Mouse (Mus musculus): ENCODE results near the gene Dpp9. TPM values are rescaled to one million over a fixed set of nuclear protein-coding genes. Genes with fewer than 3 reads are reported as not detected.

Dpp9 gene
- polyA plus RNA-seq, 1 experiment from 2014 or later: 36.2 TPM

DNA sequence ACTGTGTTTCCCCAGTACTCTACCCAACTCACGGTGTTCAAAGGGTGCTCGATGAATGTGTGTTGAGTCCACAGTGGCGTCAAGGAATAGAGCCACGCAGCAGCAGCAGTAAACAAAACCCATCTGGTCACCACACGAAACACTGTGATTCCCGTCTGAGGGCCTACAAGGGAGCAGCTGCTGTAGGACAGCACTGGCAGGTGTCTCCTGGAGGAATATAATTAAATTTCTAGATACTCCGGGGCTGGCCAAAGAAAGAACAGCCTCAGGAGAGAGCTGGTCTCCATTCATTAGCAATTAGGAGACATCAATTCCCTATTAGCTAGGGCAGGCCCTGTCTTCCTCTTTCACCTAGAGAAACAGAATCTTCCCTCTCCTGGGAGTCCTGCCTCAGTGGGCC is 26.9 kb upstream of the Dpp9 start:
- 57% methylated on average over 7 of the region's 7 CpGs for WGBS
- Histone ChIP-seq H3K27me3 (replicated peaks; ENCODE audit: control insufficient read depth, insufficient read depth, low read length) (peaks cover 5% of the 10 kb centered on the region; the same call in 1 of the 2 replicates), H3K9ac (ENCODE audit: low read length) (no peak overlapping the region), H3K4me3 (ENCODE audit: low read depth, low read length) (no peak overlapping the region), H3K36me3 (ENCODE audit: control insufficient read depth, insufficient read depth, low read length) (no peaks in the 10 kb centered on the region), H3K9me3 (ENCODE audit: control insufficient read depth, low read length) (no peaks in the 10 kb centered on the region), H3K27ac (ENCODE audit: low read depth) (no peak overlapping the region), H3K4me1 (replicated peaks; ENCODE audit: control insufficient read depth, insufficient read depth, low read length) (no peaks in the 10 kb centered on the region), H3K4me2 (ENCODE audit: low read length) (no peak overlapping the region)
- ATAC-seq (replicated peaks; ENCODE audit: low FRiP score, low TSS enrichment, low read depth) (no peak), DNase-seq (ENCODE audit: low spot score) (no peak)

DNA sequence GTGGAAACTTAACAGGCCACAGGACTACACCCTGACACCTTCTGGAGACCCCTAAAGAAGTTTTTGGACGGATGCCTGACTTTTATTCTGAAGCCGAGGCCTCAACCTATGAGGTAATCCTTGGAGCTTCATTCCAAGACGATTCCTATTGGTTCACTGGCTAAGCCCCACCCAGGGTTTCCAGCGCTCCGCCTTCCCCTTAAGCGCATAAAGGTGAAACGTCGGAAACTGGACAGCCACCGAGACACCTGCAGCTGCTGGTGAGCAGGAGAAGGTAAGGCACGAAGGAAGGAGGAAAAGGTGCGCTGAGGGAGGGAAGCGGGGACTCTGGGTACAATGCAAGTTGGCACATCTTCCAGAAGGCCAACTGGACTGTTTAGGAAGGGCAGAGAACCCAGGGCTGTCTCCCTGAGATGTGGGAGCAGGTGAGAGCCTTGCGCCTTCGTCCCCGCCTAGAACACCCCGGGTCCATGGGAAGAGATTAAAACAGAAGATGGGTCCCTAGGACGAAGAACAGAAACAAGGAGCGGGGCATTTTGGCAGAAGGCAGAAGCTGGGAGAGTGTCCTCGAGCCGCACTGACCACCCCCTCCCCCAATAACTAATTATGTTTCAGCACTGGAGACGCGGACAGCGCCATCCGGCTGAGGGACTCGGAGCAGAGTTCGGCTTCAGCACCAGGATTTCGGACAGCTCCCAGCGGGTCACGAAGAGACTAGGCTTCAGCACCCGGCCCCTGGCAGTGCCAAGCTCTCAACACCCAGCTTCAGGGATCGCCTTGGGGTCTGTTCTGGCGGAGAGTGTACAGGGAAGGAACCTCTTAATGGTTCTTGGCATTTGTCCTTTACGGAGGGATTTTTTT is 23.1 kb upstream of the Dpp9 start:
- WGBS: under 1% methylated on average over 33 of the region's 33 CpGs
- H3K36me3 ChIP-seq (ENCODE audit: control insufficient read depth, insufficient read depth, low read length): no peaks in the 10 kb centered on the region
- peak; percentile 65; the same call in 1 of the 2 replicates for ATAC-seq (replicated peaks; ENCODE audit: low FRiP score, low TSS enrichment, low read depth)

DNA sequence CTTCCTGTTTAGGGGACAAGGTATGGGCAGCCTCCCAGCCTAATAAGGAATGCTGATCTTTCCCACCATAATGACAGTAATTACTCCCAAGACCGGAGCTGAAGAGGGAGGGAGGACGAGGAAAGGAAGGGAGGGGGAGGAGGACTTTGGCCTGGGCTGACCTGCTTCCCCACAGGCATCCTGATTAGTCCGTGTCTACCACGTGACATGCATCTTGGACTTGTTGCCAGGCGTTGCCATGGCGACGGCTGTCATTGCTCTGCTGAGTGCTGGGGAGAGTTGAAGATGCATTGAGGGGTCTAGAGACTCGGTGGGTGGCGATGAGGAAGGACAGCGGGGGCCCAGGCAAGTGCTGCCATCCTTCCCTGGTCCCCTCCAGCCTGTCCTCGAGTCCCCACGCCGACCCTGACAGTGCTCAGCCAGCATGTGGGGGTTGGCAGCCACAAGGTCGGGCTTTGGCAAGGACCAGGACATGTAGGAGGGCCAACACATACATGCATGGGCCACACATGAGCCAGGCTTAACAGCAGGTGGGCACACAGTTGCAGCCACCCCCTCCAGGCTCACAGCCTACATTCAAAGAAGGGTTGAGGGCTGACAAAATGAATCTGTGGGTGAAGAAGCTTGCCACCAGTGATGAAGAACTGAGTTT is 15.2 kb upstream of the Dpp9 start:
- Histone ChIP-seq H3K4me3 (ENCODE audit: low read depth, low read length) (no peak overlapping the region), H3K36me3 (ENCODE audit: control insufficient read depth, insufficient read depth, low read length) (no peaks in the 10 kb centered on the region), H3K9ac (ENCODE audit: low read length) (no peak overlapping the region), H3K4me1 (replicated peaks; ENCODE audit: control insufficient read depth, insufficient read depth, low read length) (no peaks in the 10 kb centered on the region), H3K27ac (ENCODE audit: low read depth) (no peak overlapping the region), H3K9me3 (ENCODE audit: control insufficient read depth, low read length) (no peaks in the 10 kb centered on the region), H3K27me3 (replicated peaks; ENCODE audit: control insufficient read depth, insufficient read depth, low read length) (no peaks in the 10 kb centered on the region), H3K4me2 (ENCODE audit: low read length) (no peak overlapping the region)
- ATAC-seq (replicated peaks; ENCODE audit: low FRiP score, low TSS enrichment, low read depth) (peak; percentile 85), DNase-seq (ENCODE audit: low spot score) (peak; percentile 71)
- WGBS: 3% methylated on average over 14 of the region's 14 CpGs

More for the DNA sequence above, 23.1 kb upstream of the Dpp9 start:
- peaks cover 5% of the 10 kb centered on the region; the same call in 1 of the 2 replicates for H3K27me3 ChIP-seq (replicated peaks; ENCODE audit: control insufficient read depth, insufficient read depth, low read length)
- peak; percentile 99 for DNase-seq (ENCODE audit: low spot score)
- no peaks in the 10 kb centered on the region for H3K4me1 ChIP-seq (replicated peaks; ENCODE audit: control insufficient read depth, insufficient read depth, low read length)
- H3K9me3 ChIP-seq (ENCODE audit: control insufficient read depth, low read length): no peaks in the 10 kb centered on the region
- H3K9ac ChIP-seq (ENCODE audit: low read length): no peak overlapping the region
- no peak overlapping the region for H3K4me2 ChIP-seq (ENCODE audit: low read length)
- H3K4me3 ChIP-seq (ENCODE audit: low read depth, low read length): 0 out of 2 replicates have a peak overlapping the region, but pooled peaks have one; percentile 16
- H3K27ac ChIP-seq (ENCODE audit: low read depth): no peak overlapping the region

DNA sequence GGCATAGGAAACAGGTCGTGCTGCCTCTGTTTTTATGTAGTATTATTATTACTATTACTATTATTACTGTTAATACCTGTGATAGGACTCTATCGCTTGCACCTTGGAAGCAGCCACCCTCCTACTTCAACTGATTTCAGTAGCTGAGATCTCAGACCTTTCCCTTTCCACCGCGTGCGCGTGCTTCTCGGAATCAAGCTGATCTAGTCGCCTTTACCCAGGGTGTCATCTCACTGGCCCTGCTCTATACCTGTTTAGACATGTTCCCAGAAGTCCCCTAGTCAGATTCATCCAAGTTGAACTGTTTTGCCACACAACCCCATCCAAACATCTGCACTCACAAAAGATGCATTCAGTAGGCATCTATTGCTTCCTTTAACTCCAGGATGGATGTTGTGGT is 14.7 kb upstream of the Dpp9 start:
- WGBS: 47% methylated on average over 8 of the region's 8 CpGs
- Histone ChIP-seq H3K36me3 (ENCODE audit: control insufficient read depth, insufficient read depth, low read length) (no peaks in the 10 kb centered on the region), H3K4me3 (ENCODE audit: low read depth, low read length) (no peak overlapping the region), H3K27ac (ENCODE audit: low read depth) (no peak overlapping the region), H3K27me3 (replicated peaks; ENCODE audit: control insufficient read depth, insufficient read depth, low read length) (no peaks in the 10 kb centered on the region), H3K9ac (ENCODE audit: low read length) (no peak overlapping the region), H3K4me1 (replicated peaks; ENCODE audit: control insufficient read depth, insufficient read depth, low read length) (no peaks in the 10 kb centered on the region), H3K4me2 (ENCODE audit: low read length) (no peak overlapping the region), H3K9me3 (ENCODE audit: control insufficient read depth, low read length) (no peaks in the 10 kb centered on the region)
- DNase-seq (ENCODE audit: low spot score) (no peak), ATAC-seq (replicated peaks; ENCODE audit: low FRiP score, low TSS enrichment, low read depth) (0 out of 2 replicates have a peak, but pooled peaks have one; percentile 38)

DNA sequence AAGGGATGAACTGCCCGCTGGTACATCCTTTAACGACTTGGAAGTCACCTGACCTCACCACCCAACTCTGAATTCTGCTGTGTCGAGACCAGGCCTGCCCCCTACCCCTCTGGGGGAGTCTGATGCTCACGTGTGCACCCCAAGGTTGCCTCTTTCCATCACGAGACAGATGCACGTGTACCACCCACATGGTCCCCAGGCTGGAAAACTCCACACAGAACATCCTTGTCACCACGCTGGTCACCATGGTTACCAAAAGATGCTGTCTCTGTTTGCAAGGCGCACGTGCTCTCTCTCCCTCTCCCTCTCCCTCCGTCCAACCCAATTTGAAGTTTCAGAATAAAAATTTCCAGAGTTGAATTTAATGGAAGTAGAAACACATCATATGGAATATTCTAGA is 11.2 kb upstream of the Dpp9 start:
- WGBS: 63% methylated on average over 10 of the region's 10 CpGs
- no peak for ATAC-seq (replicated peaks; ENCODE audit: low FRiP score, low TSS enrichment, low read depth)
- Histone ChIP-seq H3K4me1 (replicated peaks; ENCODE audit: control insufficient read depth, insufficient read depth, low read length) (no peaks in the 10 kb centered on the region), H3K4me3 (ENCODE audit: low read depth, low read length) (no peak overlapping the region), H3K27ac (ENCODE audit: low read depth) (no peak overlapping the region), H3K9ac (ENCODE audit: low read length) (no peak overlapping the region), H3K9me3 (ENCODE audit: control insufficient read depth, low read length) (no peaks in the 10 kb centered on the region), H3K27me3 (replicated peaks; ENCODE audit: control insufficient read depth, insufficient read depth, low read length) (no peaks in the 10 kb centered on the region), H3K4me2 (ENCODE audit: low read length) (no peak overlapping the region), H3K36me3 (ENCODE audit: control insufficient read depth, insufficient read depth, low read length) (no peaks in the 10 kb centered on the region)
- DNase-seq (ENCODE audit: low spot score): no peak

DNA sequence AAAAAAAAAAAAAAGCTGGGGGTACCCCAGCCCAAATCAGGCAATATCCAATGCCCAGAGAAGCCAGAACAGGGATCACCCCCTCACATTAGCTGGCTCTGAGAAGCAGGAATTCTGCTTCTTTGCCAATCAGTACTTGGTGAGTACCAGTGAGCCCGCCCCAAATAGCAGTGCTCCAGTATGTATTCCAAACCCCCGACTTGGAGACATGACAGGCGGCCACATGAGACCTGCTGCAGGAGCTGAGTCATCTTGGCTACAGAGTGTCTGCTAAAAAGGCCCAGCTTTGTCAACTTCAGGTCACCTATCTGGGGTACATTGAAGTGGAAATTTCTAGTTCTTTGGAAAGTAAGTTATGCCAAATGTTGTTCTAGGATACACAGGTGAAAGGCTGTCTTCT is 7.9 kb upstream of the Dpp9 start:
- no peak overlapping the region for H3K4me3 ChIP-seq (ENCODE audit: low read depth, low read length)
- 74% methylated on average over 3 of the region's 3 CpGs for WGBS
- H3K9ac ChIP-seq (ENCODE audit: low read length): no peak overlapping the region
- H3K36me3 ChIP-seq (ENCODE audit: control insufficient read depth, insufficient read depth, low read length): no peaks in the 10 kb centered on the region
- no peaks in the 10 kb centered on the region for H3K9me3 ChIP-seq (ENCODE audit: control insufficient read depth, low read length)
- ATAC-seq (replicated peaks; ENCODE audit: low FRiP score, low TSS enrichment, low read depth): no peak
- H3K27ac ChIP-seq (ENCODE audit: low read depth): no peak overlapping the region
- DNase-seq (ENCODE audit: low spot score): no peak
- H3K4me1 ChIP-seq (replicated peaks; ENCODE audit: control insufficient read depth, insufficient read depth, low read length): no peaks in the 10 kb centered on the region
- no peaks in the 10 kb centered on the region for H3K27me3 ChIP-seq (replicated peaks; ENCODE audit: control insufficient read depth, insufficient read depth, low read length)
- H3K4me2 ChIP-seq (ENCODE audit: low read length): no peak overlapping the region

DNA sequence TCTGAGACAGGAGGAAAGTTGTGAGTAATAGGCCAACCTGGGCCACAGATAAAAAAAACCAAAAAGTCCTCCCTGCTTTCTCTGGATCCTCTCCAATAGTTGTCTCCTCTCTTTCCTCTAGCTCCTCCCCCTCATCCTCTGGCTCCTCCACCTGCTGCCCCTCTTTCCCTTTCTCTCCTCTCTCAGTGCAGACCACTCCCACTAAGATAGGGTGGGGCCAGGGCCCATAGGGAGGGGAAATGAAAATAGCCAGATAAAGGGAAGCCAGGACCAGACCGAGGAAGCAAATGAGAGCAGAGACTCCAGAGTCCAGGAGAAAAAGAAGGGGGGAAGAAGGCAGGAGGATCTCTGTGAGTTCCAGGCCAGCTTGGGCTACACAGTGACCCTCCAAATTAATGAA is 6.2 kb upstream of the Dpp9 start:
- DNase-seq (ENCODE audit: low spot score) (no peak), ATAC-seq (replicated peaks; ENCODE audit: low FRiP score, low TSS enrichment, low read depth) (no peak)
- no peak overlapping the region for H3K4me2 ChIP-seq (ENCODE audit: low read length)
- H3K9ac ChIP-seq (ENCODE audit: low read length): no peak overlapping the region
- no peaks in the 10 kb centered on the region for H3K27me3 ChIP-seq (replicated peaks; ENCODE audit: control insufficient read depth, insufficient read depth, low read length)
- WGBS: 15% methylated on average over 1 of the region's 1 CpGs
- H3K27ac ChIP-seq (ENCODE audit: low read depth): no peak overlapping the region
- H3K4me3 ChIP-seq (ENCODE audit: low read depth, low read length): no peak overlapping the region
- H3K9me3 ChIP-seq (ENCODE audit: control insufficient read depth, low read length): no peaks in the 10 kb centered on the region
- H3K4me1 ChIP-seq (replicated peaks; ENCODE audit: control insufficient read depth, insufficient read depth, low read length): no peaks in the 10 kb centered on the region
- H3K36me3 ChIP-seq (ENCODE audit: control insufficient read depth, insufficient read depth, low read length): no peaks in the 10 kb centered on the region

DNA sequence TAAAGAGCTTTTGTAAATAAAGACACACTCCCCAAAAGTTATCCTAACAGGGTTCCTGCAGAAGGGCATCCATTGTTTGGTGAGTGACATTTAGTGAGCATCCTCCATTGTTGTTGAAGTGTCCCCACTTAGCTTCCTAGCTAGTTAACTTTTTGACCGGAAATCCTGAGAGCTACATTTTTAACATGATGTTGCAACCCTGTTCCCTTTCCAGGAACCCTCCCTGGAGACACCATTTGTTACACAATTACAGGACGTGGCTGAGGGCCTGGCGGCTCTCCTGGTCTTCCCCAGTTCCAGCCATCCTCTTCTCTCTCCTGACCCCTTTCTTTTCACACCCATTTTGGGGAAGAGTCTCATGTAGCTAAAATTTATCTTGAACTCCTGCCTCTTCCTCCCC is 1.1 kb upstream of the Dpp9 start:
- H3K27ac ChIP-seq (ENCODE audit: low read depth): no peak overlapping the region
- H3K27me3 ChIP-seq (replicated peaks; ENCODE audit: control insufficient read depth, insufficient read depth, low read length): no peaks in the 10 kb centered on the region
- WGBS: 46% methylated on average over 3 of the region's 3 CpGs
- no peak overlapping the region for H3K4me3 ChIP-seq (ENCODE audit: low read depth, low read length)
- no peaks in the 10 kb centered on the region for H3K36me3 ChIP-seq (ENCODE audit: control insufficient read depth, insufficient read depth, low read length)
- DNase-seq (ENCODE audit: low spot score) (no peak), ATAC-seq (replicated peaks; ENCODE audit: low FRiP score, low TSS enrichment, low read depth) (no peak)
- H3K9me3 ChIP-seq (ENCODE audit: control insufficient read depth, low read length): no peaks in the 10 kb centered on the region
- no peak overlapping the region for H3K9ac ChIP-seq (ENCODE audit: low read length)
- H3K4me1 ChIP-seq (replicated peaks; ENCODE audit: control insufficient read depth, insufficient read depth, low read length): peaks cover 16% of the 10 kb centered on the region
- no peak overlapping the region for H3K4me2 ChIP-seq (ENCODE audit: low read length)

Measured in intestine, embryonic 14.5 days (tissue).